Mouse (Mus musculus) adrenal gland, adult 2 months (tissue): Measurements from ENCODE around the gene Hebp2. TPM values are rescaled to one million over a fixed set of nuclear protein-coding genes. Genes with fewer than 3 reads are reported as not detected.
"Not testable (repeated sequence)": the region's sequence is repeated elsewhere in the genome, so short reads cannot be mapped to it uniquely, and the experiment has no call there.

ENCODE experiments used
- DNase-seq: peaks from one replicate; pipeline ENCODE4 v3.0.0; 2021
- long read RNA-seq: library from polyadenylated mRNA; stranded (forward); transcript quantifications from one replicate; pipeline ENCODE4 v2.0.0, GENCODE M21; 2021
- polyA plus RNA-seq: library from polyadenylated mRNA; depleted of rRNA; stranded (reverse); fragments of >200 nt; gene quantifications from 2 replicates; pipeline ENCODE4 v1.2.3, GENCODE M21; 2012; rRNA removed
- total RNA-seq, 2 experiments: library from RNA; stranded (reverse); gene quantifications; 2 replicates each; pipeline ENCODE4 v1.2.3; 2021

The Hebp2 gene
- total RNA-seq (1 to 10 TPM; 4.6 to 6.2 TPM), polyA plus RNA-seq (0.56 and 1.4 TPM in 2 replicates)
- long read RNA-seq, partial matches to known transcripts, result 0 of 2 reads
- long read RNA-seq, other reads (novel, unspliced or antisense), result 0 of 2 reads

DNA sequence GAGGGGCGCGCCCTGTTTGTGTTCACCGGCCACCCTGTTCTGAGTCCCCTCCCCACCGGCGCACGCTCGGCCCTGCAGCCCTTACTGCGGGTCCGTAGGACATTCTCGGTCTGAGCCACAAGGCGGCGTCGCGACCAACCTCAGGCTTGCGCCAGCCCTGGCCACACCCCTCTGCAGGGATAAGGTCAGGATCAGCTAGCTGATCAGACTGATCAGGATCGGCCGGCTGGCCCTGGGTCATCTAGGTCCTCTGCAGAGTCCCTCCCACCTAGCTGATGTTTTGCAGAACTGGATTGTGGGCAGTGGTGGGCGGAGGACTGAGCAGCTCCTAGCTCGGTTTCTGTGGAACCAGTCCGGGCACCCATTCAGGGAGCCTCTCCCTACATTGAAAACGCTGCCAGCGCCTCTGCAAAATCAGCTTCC lies at the start of gene Hebp2:
TSS of gene Hebp2 (minus strand) at position 264 of the 423 bp plus-strand sequence.
- peak; percentile 81 for DNase-seq

DNA sequence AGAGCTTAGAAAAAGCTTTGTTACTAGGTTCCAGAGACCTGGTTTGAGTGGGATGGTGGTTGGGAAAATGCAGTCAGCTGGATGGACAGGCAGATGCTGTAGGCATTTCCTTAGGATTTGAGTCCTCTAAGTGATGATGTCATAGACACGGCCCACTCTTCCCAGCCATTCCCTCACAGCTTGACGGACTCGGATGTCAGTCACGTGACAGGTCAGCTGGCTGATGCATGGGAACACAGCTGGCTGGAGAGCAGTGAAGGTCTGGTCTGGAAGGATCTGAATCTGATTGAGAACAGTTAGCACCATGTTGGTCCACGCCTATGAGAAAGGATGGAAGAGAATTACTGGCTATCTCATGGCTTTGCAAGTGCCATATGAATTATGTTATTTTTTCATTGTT lies 43.6 kb upstream of the Hebp2 start:
- no peak for DNase-seq

DNA sequence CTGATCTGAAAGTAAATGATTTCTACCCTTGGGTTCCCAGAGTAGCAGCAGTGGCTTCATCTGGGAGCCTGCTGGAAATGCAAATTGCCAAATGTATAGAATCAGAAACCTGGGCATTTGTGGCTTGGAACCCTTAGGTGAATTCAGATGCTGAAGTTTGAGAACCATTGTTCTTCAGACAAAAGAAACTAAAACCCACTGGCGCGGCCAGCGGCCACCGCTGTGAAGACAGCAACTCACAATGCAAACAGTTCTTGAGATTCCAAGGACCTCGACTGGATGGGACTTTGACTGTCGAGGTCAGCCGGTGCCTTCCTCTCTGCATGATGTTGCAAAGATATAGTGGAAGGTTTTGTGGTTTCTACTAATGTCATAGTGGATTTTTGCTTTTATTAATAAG lies 38.3 kb upstream of the Hebp2 start:
- DNase-seq, result no peak

DNA sequence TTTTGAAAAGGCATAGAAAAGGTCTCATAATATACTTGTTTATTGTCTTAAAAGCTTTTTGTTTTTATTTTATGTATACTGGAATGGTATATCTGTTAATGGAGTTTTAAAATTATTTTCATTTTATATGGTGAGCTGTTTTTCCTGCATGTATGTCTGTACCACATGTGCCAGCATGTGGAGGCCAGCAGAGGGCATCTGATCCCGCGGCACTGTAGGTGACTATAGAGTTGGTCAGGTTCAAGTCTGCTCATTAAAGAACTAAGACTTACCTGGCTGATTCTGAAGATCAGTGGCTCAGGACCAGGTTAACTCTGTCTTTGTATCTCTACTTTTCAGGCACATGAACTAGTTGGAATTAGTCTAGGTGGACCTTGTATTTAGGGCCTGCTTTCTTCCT lies 26.7 kb upstream of the Hebp2 start:
- peak; percentile 8 for DNase-seq

DNA sequence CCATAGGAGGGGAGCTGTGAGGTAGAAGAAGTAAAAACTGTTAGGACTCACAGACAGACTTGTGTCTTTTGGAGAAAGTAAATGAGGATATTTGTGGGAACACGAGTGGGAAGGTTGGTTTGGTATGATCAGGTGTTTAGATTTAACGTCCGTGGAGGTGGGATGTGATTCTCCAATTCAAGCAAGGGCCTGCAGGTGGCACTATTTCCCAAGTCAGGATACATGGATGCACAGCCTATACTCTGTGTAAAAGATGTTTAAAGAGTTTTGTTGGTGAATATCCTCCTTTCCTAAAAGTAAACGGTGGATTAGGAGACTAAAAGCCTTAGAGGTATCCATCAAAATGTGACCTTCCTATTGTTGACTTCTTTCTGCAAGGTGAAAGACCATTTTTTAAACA lies 17.1 kb upstream of the Hebp2 start:
- peak; percentile 41 for DNase-seq

DNA sequence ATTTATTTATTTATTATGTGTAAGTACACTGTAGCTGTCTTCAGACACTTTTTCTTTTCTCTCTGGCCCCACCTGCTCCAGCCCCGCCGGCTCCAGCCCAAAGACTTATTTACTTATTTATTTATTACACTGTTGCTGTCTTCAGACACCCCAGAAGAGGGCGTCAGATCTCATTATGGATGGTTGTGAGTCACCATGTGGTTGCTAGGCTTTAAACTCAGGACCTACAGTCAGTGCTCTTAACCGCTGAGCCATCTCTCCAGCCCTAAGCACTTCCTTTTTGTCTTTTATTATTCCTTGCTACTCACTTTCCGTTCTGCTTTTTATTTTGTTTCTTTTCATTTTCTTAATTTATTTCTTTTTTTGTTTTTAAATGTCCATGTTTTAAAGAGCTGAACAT lies 15.6 kb upstream of the Hebp2 start:
- DNase-seq, result no peak

DNA sequence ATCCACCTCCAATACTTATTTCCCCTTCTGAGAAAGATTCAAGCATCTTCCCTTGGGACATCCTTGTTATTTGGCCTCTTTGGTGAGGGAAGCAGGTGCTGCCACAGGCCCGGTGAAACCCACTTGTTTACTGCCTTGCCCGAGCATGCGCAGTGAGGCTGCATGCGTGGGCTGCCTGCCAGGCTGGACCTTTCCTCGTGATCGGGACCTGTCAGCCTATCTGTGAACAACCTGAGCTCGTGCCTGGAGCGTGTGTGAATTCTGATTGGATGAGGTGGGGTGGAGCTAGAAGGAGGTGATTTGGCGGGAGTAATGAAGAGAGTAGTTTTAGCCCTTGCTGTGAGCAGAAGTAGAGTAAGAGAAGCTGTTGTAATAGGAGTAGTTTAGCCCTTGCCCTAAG lies 13.2 kb upstream of the Hebp2 start:
- not testable (repeated sequence) for DNase-seq

DNA sequence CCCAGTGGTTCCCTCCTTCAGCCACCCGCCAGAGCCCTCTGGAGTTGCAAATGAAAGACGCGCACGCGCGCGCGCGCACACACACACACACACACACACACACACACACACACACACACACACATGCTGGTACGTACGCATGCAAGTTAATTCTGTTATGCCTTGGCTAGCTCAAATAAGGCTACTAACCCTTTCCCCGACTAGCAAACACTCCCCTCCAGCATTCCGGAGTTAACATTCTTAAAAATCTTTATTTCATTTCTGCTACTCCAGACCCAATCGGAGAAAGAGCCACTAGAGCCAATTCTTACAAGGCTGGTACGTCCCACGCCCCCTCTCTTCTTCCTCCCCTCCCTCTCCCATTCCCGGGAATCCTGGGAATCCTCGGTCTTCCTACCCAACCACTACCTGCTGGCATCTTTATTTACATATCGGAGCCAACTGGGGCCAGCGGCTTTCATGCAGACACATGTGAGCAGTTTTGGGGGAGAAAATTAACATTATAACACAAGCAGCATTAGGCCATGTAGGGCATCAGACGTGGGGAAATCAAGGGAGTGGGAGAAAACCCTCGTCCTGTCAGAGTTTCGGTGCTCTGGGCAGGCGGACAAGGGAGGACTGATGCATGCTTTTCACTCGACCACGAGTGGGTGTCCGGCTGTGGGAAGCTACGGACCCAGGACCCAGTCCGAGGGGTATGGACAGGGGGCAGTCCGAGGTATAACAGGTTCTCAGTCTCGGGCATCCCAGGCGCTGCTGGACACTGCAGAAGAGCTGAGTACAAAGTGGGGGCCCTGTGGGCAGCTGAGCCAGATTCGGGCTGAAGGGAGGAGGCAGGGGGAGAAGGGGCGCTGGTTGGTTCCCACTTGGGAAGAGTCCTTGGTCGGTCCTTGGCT lies 3.7 kb upstream of the Hebp2 start:
- DNase-seq, result no peak

DNA sequence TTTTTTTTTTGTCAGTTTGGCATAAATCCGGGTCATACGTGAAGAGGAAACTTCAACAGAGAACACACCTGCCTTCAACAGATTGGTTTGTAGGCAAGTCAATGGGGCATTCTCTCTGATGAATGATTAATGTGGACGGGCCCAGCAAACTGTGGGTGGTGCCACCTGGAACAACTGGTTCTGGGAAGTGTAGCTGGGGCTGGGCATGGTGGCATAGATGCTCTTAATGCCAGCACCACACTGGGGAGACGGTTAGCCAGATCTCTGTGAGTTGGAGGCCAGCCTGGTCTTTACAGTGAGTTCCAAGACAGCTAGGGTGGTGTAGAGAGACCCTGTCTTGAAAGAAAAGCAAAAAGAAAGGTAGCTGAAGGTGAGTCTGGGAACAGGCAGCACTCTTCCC lies 1.5 kb upstream of the Hebp2 start:
- DNase-seq, result no peak

DNA sequence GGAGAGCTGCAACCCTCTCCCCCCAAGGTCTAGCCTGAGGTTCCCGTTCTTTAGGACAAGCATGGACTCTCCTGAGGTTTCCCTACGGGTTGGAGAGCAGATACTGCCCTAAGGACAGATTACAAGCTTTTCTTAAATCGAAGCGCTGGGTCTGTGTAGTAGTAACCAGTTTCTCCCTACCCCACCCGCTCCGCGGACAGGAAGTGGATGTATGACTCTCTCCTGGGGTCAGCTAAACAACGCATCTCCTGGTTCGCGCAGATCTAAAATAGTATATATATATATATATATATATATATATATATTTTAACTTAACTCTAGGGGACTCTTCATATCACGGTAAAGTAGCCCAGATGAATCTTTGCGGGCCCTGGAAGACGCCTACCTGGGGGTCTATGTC lies 567 bp downstream of the Hebp2 start:
- no peak for DNase-seq

DNA sequence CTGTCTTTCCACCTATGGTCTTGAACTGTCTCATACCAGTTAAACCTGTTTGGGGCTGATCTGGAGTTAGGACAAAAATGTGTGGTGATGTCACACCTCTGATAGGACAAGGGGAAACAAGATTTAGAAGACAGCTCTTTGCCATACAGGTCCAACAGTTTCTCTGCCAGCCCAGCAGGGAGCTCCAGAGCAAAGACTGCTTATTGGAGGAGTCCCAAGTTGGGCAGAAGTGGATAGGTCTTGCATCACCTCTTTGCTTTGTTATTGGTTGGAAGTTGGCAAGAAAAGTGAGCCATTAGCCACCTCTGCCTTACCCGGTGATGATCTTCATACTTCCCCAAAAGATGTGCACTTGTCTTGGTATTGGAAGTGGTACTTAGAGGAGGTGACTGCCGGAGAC lies 9.0 kb downstream of the Hebp2 start:
- no peak for DNase-seq

DNA sequence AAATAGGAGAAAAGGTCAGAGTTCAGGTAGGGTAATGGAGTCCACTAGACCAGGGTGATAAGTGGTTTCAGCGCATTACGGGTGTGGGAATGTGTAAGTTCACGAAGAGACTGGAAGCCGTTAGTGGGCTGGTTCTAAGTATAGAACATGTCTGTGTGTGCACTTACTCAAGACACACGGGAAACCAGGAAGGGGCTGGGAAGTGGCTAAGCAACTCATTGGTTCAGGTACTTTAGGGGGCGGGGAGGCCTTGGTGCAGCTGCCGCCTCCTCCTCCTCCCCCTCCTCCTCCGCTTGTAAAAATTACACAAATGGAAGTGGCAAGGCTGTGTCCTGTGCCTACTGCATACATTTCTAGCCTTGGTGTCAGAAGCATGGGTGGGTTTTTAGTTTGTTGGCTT lies 13.6 kb downstream of the Hebp2 start:
- DNase-seq, result no peak

DNA sequence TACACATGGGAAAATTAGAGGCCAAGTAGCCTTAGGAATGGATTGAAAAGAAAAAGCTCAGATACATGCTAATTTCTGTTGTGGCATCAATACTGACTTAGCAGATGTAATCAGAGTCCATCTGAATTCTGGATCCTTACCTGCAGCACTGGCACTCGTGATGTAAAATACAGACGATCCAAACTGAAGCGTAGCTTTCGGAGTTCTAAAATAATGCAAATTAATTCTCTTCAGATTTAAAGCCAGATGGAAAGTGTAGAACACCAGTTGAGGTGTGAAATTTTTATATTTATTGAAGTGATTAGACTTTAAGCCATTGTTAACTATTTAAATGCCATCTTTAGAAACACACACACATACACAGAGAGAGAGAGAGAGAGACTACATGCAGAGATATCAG lies 15.7 kb downstream of the Hebp2 start:
- no peak for DNase-seq

DNA sequence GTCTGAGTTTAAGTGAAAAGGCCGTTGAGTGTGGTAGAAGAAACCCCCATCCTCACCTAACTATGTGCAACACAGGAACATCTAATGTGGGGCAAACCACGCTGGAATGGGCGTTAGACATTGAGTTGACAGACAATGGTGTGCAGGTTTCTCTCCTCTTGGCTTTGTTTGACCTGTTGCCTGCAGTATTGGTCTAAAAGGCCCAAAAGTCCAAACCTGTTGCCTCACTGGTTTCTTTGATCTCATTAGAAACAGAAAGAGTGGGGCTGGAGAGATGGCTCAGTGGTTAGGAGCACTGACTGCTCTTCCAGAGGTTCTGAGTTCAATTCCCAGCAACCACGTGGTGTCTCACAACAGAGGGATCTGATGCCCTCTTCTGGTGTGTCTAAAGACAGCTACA lies 16.7 kb downstream of the Hebp2 start:
- DNase-seq, result no peak

DNA sequence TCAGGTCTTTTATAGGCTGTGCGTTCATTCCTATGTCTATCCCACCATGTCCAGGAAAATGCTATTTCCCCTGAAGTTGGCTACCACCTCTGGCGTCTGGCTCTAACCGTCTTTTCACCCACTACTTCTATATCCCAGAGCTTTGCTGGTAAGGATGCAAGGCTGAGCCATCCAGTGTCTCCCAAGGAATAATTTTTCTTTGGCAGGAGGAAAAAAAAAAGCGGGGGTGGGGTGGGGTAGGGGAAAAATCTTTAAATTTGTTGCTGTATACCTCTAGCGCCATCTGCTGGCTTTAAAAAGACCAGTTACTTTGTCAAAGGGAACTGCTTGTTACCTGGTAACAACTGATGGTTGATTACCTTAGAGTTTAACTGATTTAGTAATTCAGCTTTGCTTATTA lies 17.4 kb downstream of the Hebp2 start:
- no peak for DNase-seq

DNA sequence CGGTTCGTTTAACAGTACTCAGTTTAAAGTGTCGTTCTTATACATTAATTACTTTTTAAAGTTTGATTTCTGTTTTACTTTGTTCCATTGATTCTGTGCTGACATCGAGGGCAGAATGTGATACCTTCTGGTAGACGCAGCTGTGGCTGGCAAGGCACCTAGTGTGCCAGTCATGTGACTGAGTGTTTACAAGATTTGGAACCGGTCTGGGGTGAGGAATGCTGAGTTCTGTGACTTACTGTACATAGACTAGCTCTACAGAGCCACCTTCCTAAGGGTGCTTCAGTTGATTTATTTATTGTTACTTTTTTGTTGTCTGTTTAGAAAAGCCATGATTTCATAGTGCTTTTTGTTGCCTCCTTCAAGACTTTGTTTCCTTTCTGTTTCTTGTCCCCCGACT lies 18.1 kb downstream of the Hebp2 start:
- no peak for DNase-seq

DNA sequence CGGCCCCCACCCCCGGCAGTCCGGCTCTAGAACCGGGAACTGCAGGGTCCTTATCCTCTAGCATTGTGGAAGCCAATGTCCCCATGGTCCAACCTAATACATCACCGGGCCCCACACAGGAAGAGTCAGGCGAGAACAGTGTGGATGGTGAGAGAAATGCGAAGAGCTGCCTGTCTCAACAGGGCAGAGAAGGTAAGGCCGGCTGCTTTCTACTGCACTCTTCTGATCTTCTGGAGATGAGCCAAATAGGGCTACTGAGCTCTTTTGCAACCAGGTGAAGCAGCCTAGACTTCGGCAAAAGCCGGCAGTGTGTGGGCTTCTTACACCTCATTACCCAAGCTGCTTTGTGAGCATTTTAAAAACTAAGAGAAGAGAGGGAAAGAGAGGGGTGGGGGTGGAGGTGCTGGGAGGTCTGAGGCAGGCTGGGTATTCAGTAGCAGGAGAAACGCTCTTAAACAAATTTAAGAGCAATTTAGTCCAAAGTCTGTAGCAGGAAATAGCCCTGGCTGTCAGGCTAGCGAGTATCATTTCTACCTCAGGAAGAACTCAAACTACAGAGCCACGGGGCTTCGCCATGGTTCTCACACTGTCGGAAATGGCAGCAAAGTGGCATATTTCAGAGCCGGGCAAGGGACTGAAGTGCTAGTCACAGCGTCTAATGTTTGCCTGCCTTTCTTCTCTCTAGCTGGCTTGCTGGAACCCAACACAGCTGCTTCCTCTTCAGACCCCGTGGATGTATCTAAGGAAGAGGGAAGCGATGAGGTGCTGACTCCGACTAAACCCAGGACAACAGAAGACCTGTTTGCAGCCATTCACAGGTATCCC lies 18.8 kb downstream of the Hebp2 start:
- no peak for DNase-seq

DNA sequence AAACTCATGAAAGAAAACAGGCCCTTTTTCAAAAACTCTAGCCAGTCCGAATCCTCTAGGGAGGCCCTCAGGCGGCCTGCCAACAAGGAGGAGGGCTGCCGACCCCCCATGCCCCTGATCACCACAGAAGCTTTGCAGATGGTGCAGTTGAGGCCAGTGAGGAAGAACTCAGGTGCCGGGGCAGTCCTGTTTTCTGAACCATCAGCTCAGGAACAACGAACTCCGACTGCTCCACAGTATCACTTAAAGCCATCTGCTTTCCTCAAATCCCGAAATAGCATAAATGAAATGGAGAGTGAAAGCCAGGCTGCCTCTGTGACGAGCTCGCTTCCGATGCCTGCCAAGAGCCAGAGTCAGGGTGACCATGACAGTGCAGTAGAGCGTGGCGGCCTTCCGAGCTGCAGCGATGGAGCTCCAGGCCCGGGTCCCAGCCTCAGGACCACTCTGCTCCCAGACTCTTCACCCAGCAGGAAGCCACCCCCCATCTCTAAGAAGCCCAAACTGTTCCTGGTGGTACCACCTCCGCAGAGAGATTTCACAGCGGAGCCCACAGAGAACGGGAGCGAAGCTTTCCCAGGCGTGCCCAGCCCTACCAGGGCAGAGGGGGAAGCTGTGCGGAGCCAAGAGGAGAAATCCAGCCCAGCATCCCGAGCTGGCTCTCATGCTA lies 19.6 kb downstream of the Hebp2 start:
- no peak for DNase-seq

DNA sequence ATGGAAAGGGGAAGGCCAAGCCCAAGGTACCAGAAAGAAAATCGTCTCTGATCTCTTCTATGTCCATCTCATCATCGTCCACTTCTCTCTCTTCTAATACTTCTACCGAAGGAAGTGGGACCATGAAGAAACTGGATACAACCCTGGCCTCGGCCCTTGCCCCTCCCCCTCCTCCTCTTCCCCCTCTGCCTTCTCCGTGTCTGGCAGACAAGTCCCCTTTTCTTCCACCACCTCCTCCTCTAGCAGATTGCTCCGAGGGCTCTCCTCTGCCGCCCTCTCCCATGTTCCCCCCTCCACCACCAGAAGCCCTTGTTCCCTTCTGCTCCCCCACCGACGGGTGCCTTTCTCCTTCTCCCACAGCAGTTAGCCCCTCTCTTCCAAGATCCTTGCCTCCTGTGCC lies 20.1 kb downstream of the Hebp2 start:
- no peak for DNase-seq

DNA sequence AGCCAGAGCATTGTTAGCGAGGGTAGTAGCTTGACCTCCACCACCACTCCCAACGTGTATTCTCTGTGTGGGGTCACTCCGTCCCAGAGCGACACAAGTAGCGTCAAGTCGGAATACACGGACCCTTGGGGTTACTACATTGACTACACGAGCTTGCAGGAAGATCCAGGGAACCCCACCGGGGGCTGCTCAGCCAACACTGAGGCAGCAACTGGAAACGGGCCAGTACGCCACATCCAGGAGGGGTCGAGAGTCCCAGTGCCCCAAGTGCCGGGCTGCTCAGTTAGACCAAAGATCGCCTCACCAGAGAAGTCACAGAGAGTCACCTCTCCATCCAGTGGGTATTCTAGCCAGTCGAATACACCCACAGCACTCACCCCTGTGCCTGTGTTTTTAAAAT lies 20.6 kb downstream of the Hebp2 start:
- no peak for DNase-seq

DNA sequence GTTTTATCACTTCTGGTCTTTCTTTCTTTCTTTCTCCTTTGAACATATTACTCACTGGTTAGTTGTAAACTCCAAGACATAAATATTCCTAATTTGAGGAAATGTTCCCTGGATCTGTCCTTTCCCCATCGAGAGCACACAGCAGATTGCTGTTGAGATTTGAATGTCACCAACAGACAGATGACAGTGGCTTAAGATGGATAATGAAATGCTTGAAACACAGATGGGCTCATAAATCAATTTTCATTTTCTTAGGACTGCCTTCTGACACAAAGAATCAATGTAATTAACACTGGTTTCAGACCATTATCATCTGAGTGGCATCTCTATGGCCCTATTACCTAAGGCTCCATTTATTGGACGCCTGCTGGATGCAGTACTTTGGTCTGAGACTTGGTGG lies 23.3 kb downstream of the Hebp2 start:
- DNase-seq, result no peak

DNA sequence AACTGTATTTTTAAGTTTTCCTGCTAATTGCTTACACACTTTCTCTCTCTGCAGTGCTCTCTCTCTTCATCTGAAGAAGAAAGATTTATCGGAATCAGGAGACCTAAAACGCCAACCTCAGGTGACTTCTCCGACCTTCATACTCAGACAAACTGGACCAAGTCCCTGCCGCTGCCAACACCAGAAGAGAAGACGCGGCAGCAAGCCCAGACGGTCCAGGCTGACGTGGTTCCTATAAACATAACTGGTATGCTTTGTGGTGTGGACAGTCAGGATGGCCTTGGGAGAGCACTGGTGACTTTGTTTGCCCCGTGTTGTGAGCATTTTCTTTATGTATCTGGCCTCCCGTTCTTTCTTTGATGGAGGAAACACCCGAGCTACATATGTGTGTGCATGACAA lies 34.4 kb downstream of the Hebp2 start:
- no peak for DNase-seq

DNA sequence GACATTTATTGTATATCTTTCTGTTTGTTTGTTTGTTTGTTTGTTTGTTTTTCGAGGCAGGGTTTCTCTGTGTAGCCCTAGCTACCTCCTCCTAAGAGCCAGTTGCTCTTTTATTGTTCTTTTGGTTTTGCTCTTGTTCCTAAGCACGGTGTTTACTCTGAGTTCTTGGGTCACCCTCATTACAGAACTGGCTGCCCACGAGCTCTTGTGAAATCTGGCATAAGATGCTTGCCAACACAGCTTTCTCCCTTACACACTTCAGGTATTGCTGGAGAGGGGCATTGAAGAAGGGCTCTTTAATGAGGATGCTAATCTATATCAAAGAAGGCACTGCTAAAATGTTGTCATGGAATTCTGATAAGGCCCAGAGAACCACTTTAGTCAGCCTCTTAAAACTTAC lies 35.2 kb downstream of the Hebp2 start:
- no peak for DNase-seq
